Mouse (Mus musculus) heart, embryonic 11.5 days (tissue): ENCODE results near the gene Fkbp5. TPM values are rescaled to one million over a fixed set of nuclear protein-coding genes. Genes with fewer than 3 reads are reported as not detected.

ENCODE experiments used
- ATAC-seq: fragments of 200-750 bp; cut with Nextera tagmentation; replicated peaks from 2 replicates; pipeline ENCODE4 v1.8.0; 2017; ENCODE audit warnings: moderate library complexity; ENCODE audit not compliant: insufficient number of reproducible peaks, low FRiP score, low TSS enrichment
- H3K27ac ChIP-seq: fragments of 300-500 bp; sonication (generic); 2 replicates; pipeline ENCODE4 v1.5.1; 2014; ENCODE audit warnings: mild to moderate bottlenecking, low read depth, low read length
- H3K27me3 ChIP-seq: fragments of 300-500 bp; sonication (generic); 2 replicates; pipeline ENCODE4 v1.6.1; 2014; ENCODE audit warnings: mild to moderate bottlenecking, low read length, mixed read lengths; ENCODE audit not compliant: control insufficient read depth, insufficient read depth
- H3K36me3 ChIP-seq: fragments of 300-500 bp; sonication (generic); 2 replicates; pipeline ENCODE4 v1.6.1; 2014; ENCODE audit warnings: mild to moderate bottlenecking, low read length, moderate library complexity, mixed read lengths; ENCODE audit not compliant: control insufficient read depth, insufficient read depth
- H3K4me1 ChIP-seq: fragments of 300-500 bp; sonication (generic); 2 replicates; pipeline ENCODE4 v1.6.1; 2014; ENCODE audit warnings: low read length; ENCODE audit not compliant: control insufficient read depth, insufficient read depth
- H3K4me2 ChIP-seq: fragments of 300-500 bp; sonication (generic); 2 replicates; pipeline ENCODE4 v1.6.1; 2014; ENCODE audit warnings: mild to moderate bottlenecking, moderate library complexity
- H3K4me3 ChIP-seq: fragments of 300-500 bp; sonication (generic); 2 replicates; pipeline ENCODE4 v1.5.1; 2014; ENCODE audit warnings: low read depth, low read length
- H3K9ac ChIP-seq: fragments of 300-500 bp; sonication (generic); 2 replicates; pipeline ENCODE4 v1.6.1; 2014; ENCODE audit warnings: mild to moderate bottlenecking, low read depth, low read length, moderate library complexity
- H3K9me3 ChIP-seq: fragments of 300-500 bp; sonication (generic); replicated peaks from 2 replicates; pipeline ENCODE4 v1.6.1; 2016; ENCODE audit warnings: low read length; ENCODE audit not compliant: control insufficient read depth
- WGBS: fragments of 180-500 bp; shearing (Covaris S2); extraction: QIAGEN DNeasy Blood & Tissue Kit; methylation state at CpG from one replicate; pipeline ENCODE4 v1.1.7; 2014; ENCODE audit not compliant: insufficient replicate concordance; 5-methylcytosine and 5-hydroxymethylcytosine counted together
- polyA plus RNA-seq: library from polyadenylated mRNA; unstranded; fragments of >200 nt; fragmentation: Nextera tagmentation; extraction: Ambion mirVana; gene quantifications from 2 replicates; pipeline ENCODE4 v1.2.1, GENCODE M21; 2014

Gene Fkbp5
- polyA plus RNA-seq, 1 experiment from 2014 or later, result 5.8 TPM

- Histone ChIP-seq H3K4me3 (no peak overlapping the region), H3K9me3 (no peaks in the 10 kb centered on the region), H3K9ac (no peak overlapping the region), H3K27me3 (no peaks in the 10 kb centered on the region), H3K27ac (no peak overlapping the region), H3K4me2 (no peak overlapping the region), H3K4me1 (peaks cover 3% of the 10 kb centered on the region; the same call in 1 of the 2 replicates), H3K36me3 (no peaks in the 10 kb centered on the region)
- no peak for ATAC-seq
- WGBS, result 75% methylated on average over 6 of the region's 6 CpGs
Observed at GRCm38 (mm10) chr17:28486720-28487119, 30.6 kb downstream of the Fkbp5 start.

- H3K9ac ChIP-seq, result peak overlapping the region; percentile 85
- ATAC-seq, result peak; percentile 99
- H3K27me3 ChIP-seq, result no peaks in the 10 kb centered on the region
- peaks cover 3% of the 10 kb centered on the region; the same call in 1 of the 2 replicates for H3K4me1 ChIP-seq
- H3K4me3 ChIP-seq, result peak overlapping the region; percentile 94
- H3K36me3 ChIP-seq, result no peaks in the 10 kb centered on the region
- WGBS, result under 1% methylated on average over 55 of the region's 58 CpGs
- no peaks in the 10 kb centered on the region for H3K9me3 ChIP-seq
- peak overlapping the region; percentile 81 for H3K27ac ChIP-seq
- peak overlapping the region; percentile 75 for H3K4me2 ChIP-seq
Observed at GRCm38 (mm10) chr17:28485977-28486400, 31.3 kb downstream of the Fkbp5 start.

- no peaks in the 10 kb centered on the region for H3K27me3 ChIP-seq
- H3K9me3 ChIP-seq, result no peaks in the 10 kb centered on the region
- H3K9ac ChIP-seq, result peak overlapping the region; percentile 85
- no peaks in the 10 kb centered on the region for H3K36me3 ChIP-seq
- ATAC-seq, result peak; percentile 22; the same call in 1 of the 2 replicates
- peak overlapping the region; percentile 81 for H3K27ac ChIP-seq
- peak overlapping the region; percentile 75 for H3K4me2 ChIP-seq
- peak overlapping the region; percentile 94 for H3K4me3 ChIP-seq
- WGBS, result under 1% methylated on average over 55 of the region's 77 CpGs
- peaks cover 3% of the 10 kb centered on the region; the same call in 1 of the 2 replicates for H3K4me1 ChIP-seq
Observed at GRCm38 (mm10) chr17:28485446-28485948, 31.8 kb downstream of the Fkbp5 start.

GRCm38 (mm10) chr17:28484704-28485445 is 32.5 kb downstream of the Fkbp5 start:
- Histone ChIP-seq H3K27ac (no peak overlapping the region), H3K9ac (peak overlapping the region; percentile 85), H3K4me2 (peak overlapping the region; percentile 75), H3K36me3 (no peaks in the 10 kb centered on the region), H3K9me3 (no peaks in the 10 kb centered on the region), H3K4me3 (peak overlapping the region; percentile 94), H3K27me3 (no peaks in the 10 kb centered on the region), H3K4me1 (peaks cover 3% of the 10 kb centered on the region; the same call in 1 of the 2 replicates)
- ATAC-seq, result no peak
- 7% methylated on average over 30 of the region's 30 CpGs for WGBS

GRCm38 (mm10) chr17:28477421-28477820 is 39.9 kb downstream of the Fkbp5 start:
- 80% methylated on average over 8 of the region's 8 CpGs for WGBS
- no peak for ATAC-seq
- Histone ChIP-seq H3K27ac (no peak overlapping the region), H3K9me3 (no peaks in the 10 kb centered on the region), H3K36me3 (no peaks in the 10 kb centered on the region), H3K9ac (no peak overlapping the region), H3K27me3 (no peaks in the 10 kb centered on the region), H3K4me2 (no peak overlapping the region), H3K4me1 (peaks cover 2% of the 10 kb centered on the region), H3K4me3 (no peak overlapping the region)

- no peaks in the 10 kb centered on the region for H3K27me3 ChIP-seq
- no peak overlapping the region for H3K27ac ChIP-seq
- no peaks in the 10 kb centered on the region for H3K36me3 ChIP-seq
- H3K9ac ChIP-seq, result no peak overlapping the region
- H3K4me1 ChIP-seq, result peaks cover 6% of the 10 kb centered on the region
- H3K9me3 ChIP-seq, result no peaks in the 10 kb centered on the region
- H3K4me3 ChIP-seq, result no peak overlapping the region
- no peak overlapping the region for H3K4me2 ChIP-seq
- ATAC-seq, result no peak
Observed at GRCm38 (mm10) chr17:28476441-28476840, 40.9 kb downstream of the Fkbp5 start.

- ATAC-seq, result no peak
- WGBS, result 71% methylated on average over 3 of the region's 3 CpGs
- H3K36me3 ChIP-seq, result no peaks in the 10 kb centered on the region
- H3K4me1 ChIP-seq, result peaks cover 6% of the 10 kb centered on the region
- H3K4me2 ChIP-seq, result no peak overlapping the region
- no peaks in the 10 kb centered on the region for H3K27me3 ChIP-seq
- no peaks in the 10 kb centered on the region for H3K9me3 ChIP-seq
- no peak overlapping the region for H3K27ac ChIP-seq
- no peak overlapping the region for H3K9ac ChIP-seq
- H3K4me3 ChIP-seq, result no peak overlapping the region
Observed at GRCm38 (mm10) chr17:28475593-28476325, 41.6 kb downstream of the Fkbp5 start.

- H3K4me3 ChIP-seq, result no peak overlapping the region
- WGBS, result 49% methylated on average over 5 of the region's 5 CpGs
- no peak overlapping the region for H3K27ac ChIP-seq
- no peak overlapping the region for H3K4me2 ChIP-seq
- H3K9ac ChIP-seq, result no peak overlapping the region
- H3K27me3 ChIP-seq, result no peaks in the 10 kb centered on the region
- H3K36me3 ChIP-seq, result no peaks in the 10 kb centered on the region
- no peaks in the 10 kb centered on the region for H3K9me3 ChIP-seq
- ATAC-seq, result no peak
- peaks cover 6% of the 10 kb centered on the region for H3K4me1 ChIP-seq
Observed at GRCm38 (mm10) chr17:28472696-28473095, 44.6 kb downstream of the Fkbp5 start.
